Mouse (Mus musculus) bone marrow macrophage, adult 2 months (primary cell): ENCODE results near the gene Slx4ip.

Experiments used
- CTCF ChIP-seq: IDR thresholded peaks from 2 replicates; pipeline ENCODE4 v1.5.1; 2012; ENCODE audit warnings: low read depth, mild to moderate bottlenecking, low read length, moderate library complexity
- POLR2A ChIP-seq: IDR thresholded peaks from 2 replicates; pipeline ENCODE4 v1.6.1; 2012; ENCODE audit warnings: mild to moderate bottlenecking, low read depth, low read length, borderline replicate concordance

DNA sequence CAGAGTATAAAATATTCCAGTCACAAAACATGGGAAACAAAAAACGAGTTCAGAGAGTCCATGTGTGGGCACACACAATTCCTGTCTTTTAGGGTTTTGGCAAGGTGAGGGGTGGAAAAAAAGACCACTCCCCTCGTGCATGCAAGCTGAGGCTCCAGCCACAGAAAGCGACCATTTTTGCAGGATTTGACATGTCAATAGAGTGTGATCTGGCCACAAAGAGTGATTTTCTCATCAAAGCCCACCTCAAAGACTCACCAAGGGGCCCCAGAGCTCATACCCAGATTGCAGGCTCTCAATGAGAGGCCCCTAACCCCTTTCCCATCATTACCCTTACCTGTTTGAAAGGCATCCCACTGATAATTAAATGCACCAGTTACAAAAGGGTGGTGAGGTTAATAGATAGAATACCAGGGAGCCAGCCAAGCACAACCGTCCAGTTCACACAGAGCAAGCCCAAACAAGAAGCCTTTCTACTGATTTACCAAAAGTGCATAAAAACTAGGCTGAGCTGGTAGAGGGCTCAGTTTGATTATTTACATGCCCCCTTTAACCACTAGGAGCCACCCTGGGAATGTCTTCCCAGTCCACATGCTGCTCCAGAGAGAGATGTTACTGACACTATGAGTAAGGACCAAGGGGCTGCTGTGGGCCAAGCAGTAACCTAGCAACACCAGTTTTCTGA lies 219.3 kb downstream of the Slx4ip start:
- TF ChIP-seq CTCF, result no peak
- no peak for TF ChIP-seq POLR2A
